Mouse (Mus musculus): Measurements from ENCODE around the gene Lpcat4.
A peak's percentile ranks its signal among the peaks of the same experiment; 100 is the strongest.

DNA sequence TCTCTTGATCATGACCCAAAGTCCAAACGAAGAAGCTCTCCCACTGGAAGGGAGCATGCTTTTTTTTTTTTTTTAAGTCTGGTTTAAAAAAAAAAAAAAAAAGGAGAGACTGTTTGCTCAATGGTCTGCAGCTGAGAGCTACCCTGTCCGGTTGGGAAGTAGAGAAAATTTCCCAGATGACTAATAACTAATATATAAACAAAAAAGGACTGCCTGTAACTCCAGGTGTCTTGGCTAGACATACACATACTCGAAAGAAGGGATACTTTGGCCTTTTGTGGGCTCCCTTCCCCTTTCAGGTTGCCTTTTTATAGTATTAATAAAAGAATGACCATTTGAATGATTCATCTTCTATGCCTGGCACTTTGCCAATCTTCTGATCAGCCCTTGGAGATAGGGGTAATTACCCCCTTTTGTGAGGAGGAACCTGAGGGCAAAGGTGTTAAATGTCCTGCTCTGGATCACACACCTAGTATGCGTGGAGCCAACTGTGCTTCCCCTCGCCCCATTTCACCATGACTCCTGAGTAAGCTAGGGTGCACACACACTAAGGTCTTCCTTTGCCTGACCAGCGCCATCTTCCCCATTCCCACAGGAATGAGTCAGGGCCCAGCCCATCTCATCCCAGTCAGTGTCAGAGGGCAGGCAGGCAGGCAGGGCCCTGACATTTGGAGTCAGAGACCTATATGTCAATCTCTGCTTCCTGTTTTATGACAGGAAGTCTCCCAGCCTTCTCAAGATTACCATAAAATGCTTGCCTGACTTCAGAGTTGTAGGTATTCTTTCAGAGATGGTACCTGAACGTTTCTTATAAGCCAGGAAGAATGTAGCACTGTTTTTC, 15.6 kb downstream of the Lpcat4 start:
- TF ChIP-seq MAX (IDR thresholded peaks at IDR 0.05; ENCODE audit: low read length) (no peak), USF2 (conservative IDR thresholded peaks at IDR 0.05; ENCODE audit: low read depth, low read length) (no peak), ETS1 (conservative IDR thresholded peaks at IDR 0.05; ENCODE audit: low read depth, low read length) (no peak), CTCF (conservative IDR thresholded peaks at IDR 0.05 in 1 of 2, IDR thresholded peaks at IDR 0.05 in 1 of 2; ENCODE audit: low read depth in 2 of 2, low read length in 2 of 2) (no peak), ZNF384 (IDR thresholded peaks at IDR 0.05; ENCODE audit: low read depth, low read length) (peak; percentile 61), UBTF (IDR thresholded peaks at IDR 0.05; ENCODE audit: low read depth, low read length) (no peak)

All from CH12.LX (cell line).